Mouse (Mus musculus) liver (tissue): ENCODE results near the gene Lrcol1.

Experiments used
- DNase-seq: peaks from one replicate; pipeline ENCODE4 v3.0.0-alpha.2; 2020; ENCODE audit warnings: mixed read lengths

Gene Lrcol1

DNA sequence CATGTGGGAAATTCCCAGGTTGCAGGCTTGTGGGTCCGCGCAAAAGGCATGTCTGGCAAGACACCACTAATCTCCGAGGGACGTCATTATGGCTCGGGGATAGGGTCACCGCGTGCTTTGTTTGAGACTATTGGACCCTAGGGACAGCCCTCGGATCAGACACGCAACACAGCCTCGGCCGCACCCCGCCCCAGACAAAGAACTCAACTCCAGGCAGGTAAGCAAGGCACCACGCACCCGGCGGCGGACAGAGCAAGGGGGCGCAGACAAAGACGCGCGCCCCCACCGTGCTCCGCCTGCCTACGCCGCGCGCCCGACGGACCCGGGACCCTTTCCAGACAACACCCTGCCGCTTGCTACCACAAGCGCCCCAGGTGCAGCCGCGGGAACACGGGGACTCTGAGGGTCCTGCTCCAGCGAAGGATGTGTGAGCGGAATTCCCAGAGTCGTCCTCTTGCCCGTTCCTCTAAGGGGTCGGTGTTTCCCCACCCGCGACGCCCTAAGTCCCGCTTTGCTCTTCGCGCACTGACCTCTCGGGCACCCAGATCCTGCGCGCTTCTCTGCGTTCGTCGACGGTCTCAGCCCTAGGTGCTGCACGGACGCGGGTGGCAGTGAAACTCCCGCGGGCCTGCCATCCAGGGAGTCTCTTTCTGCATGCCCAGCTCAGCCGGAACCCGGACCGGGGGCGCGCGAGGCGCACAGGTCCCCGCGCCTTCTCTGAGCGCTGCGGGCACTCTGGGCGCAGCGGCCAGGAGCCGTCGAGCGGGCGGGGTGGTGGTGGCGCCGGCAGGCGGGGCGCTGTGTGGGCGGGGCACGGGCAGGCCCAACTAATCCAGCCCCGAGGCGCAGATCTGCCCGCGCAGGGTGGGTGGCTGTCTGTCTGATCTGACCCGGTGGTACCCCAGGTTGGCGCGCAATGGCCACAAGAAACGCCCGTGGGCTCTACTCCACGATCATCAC lies 42.1 kb downstream of the Lrcol1 start:
- DNase-seq: peak; percentile 71

DNA sequence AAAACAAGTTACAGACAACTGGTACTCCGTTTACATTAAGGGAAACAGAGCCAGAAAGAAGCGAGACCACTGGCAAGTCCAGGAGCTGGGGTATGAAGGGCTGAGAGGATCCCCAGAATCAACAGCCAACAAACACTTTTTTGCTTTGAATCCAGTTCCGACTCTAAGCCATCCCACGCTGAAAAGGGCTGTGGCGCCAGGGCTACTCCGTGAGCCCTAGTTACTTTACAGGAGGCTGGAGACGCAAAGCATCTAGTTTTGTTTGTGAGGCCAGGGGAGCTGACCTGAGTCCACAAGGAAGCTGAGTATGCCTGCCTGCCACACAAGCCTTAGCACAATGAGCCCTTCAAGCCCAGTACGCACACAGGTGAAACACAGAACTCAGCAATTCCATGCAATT lies 42.8 kb downstream of the Lrcol1 start:
- DNase-seq: no peak

DNA sequence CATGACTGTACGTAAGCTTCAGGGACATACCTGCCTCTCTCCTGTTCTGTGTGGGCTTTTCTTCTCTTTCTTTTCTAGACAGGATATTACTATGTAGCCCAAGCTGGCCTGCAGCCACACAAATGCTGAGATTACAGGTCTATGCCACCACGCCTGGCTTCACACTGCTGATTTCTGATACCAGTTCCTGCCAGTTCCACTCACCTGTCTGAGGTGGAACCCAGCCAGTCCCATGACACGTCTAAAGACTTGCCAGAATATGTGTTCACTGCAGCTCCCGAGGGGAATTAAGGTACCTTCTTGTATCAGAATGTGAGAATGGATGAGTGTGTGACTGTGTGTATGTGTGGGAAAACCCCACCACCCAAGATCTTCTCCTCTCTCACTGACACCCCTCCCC lies 46.1 kb downstream of the Lrcol1 start:
- no peak for DNase-seq

DNA sequence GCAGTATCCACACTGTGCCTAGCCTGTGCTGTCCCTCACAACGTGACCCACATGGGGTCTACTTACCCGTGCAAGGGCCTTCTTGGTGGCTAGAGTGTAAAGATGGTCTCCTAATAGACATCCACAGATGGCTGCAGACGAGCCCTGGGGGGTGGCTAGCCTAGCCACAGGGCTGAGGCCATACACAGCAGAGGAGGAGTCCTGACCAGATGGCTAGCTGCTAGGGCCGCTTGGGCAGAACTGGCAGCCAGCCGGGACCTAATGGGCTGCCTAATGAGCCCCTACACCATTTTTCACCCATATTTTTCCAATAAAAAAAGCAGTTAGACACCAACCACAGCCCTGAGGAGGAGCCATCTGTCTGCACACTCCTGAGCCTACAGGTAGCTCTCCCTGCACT lies 48.2 kb downstream of the Lrcol1 start:
- no peak for DNase-seq

DNA sequence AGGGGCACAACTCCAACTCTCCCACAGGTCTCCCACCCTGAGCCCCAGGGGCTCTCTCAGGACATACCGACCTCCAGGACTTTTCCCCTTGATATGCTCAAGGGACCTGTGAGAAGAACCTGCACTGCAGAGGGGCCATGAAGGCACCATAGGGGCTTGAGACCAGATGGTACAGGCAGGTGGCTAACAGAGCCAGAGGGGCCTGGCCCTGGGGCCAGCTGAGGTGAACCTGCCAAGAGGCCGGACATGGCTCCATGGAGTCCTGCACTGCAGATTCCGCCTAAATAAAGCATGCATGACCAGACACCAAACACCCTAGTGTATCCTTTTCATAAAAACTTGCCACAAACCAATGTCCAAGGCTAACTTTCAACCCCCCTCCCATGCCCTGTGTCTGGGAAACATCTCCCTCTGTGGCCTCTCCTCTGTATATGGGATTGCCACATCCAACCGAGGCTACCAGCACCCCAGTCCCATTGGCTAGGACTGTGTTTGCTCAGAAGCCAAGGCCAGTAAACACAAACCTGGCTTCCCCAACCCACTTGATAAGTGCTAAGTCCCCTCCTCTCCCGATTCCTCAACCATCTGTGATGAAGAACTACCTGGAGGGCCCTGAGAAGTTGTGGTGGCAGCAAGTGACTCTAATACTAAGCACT lies 50.6 kb downstream of the Lrcol1 start:
- no peak for DNase-seq

DNA sequence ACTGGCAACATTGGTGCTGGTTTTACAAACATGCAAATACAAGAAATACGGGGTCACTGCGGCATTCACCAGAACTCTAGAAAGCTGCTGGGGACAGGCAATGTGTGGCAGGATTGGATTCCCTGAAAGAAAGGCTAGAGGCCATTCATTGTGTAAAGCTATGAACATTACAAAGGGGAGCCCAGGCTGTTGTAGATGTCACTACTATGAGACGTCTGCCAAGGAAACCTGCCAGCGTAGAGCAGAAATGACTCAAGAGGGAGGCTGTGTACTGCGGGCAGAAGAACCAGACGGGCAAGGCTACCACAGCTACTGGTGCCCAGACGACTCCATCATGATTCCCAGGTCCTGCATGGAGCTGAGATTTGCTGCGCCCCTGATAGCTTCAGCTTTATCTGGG lies 56.6 kb downstream of the Lrcol1 start:
- DNase-seq: no peak

DNA sequence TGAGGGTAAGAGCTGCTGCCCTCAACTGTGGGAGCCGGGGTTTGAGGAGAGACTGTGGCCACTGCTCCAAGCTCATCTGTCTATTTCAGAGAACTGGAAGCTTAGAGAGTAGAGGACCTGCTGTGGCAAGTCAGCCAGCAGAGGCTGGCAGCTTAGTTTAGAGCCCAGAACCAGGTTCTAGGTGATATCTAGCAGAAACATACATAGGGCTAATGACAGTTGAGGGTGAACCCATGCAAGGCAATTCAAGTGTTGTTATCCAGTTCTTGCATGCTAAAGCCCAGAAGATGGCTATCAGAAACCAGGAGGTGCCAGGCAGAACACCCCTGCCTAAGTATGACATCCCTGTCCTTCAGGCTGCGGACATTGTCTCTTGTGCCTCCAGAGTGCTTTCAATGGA lies 58.0 kb downstream of the Lrcol1 start:
- no peak for DNase-seq

DNA sequence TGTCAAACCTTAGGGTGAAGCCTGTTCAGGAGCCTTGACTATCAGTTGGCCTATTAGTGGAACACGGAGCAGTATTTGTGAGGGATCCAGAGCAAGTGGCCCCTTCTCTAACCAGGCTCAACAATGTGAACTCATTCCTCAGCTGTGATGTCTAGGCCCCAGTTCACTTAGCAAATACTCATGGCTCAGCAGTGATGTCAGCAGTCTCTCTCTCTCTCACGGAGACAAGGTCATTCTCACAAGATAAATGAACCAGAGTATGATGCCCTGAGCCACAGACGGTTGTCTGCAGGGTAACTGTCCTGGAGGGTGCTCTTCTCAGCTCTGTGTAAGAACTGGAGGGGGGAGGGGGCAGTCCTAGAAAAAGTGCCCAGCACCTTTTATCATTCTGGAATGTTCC lies 59.4 kb downstream of the Lrcol1 start:
- no peak for DNase-seq
